Mouse (Mus musculus) heart, adult 18-20 months (tissue): ENCODE measurements around the gene Susd6. TPM values are rescaled to one million over a fixed set of nuclear protein-coding genes. Genes with fewer than 3 reads are reported as not detected.
A peak's percentile ranks its signal among the peaks of the same experiment; 100 is the strongest.

ENCODE experiments used
- DNase-seq, 2 experiments: peaks; one replicate each; pipeline ENCODE4 v3.0.0; 2021 to 2022; ENCODE audit warnings: mixed read lengths in 1 of 2
- long read RNA-seq, 2 experiments: library from polyadenylated mRNA; stranded (forward); transcript quantifications; one replicate each; pipeline ENCODE4 v2.0.0; 2021
- total RNA-seq, 2 experiments: library from RNA; stranded (reverse); gene quantifications; 2 replicates each; pipeline ENCODE4 v1.2.3; 2021

The Susd6 gene
- total RNA-seq = 10 to 100 TPM; 68.3 to 71.9 TPM
- long read RNA-seq, experiment 1, full-length matches to known transcripts = 25 of 87 reads
- long read RNA-seq, experiment 1, partial matches to known transcripts = 61 of 87 reads
- long read RNA-seq, experiment 1, other reads (novel, unspliced or antisense) = 1 of 87 reads
- long read RNA-seq, experiment 2, full-length matches to known transcripts = 5 of 57 reads
- long read RNA-seq, experiment 2, partial matches to known transcripts = 1 of 57 reads
- long read RNA-seq, experiment 2, other reads (novel, unspliced or antisense) = 51 of 57 reads

GRCm38 (mm10) chr12:80789849-80790694, at the start of gene Susd6:
Gene Susd6, plus strand, starts transcription at chr12:80790510.
- peak; percentile 99 to 100 for DNase-seq

DNA sequence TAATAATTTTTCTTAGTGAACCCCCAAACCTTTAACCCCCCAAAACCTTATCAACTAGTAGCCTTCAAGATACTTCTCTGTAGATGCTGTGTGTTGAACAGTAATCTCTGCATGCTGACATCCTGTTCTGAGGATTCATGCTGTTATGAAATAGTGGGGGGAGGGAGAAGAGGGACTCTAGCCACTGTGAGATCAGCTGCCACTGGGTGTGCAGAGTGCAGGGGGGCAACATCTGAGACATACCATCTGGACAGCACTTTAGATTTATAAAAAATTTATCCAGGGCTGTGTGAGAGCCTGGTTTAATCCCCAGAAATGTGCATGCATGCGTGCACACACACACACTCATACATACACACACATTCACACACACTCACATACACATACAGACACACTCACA, 45.7 kb upstream of the Susd6 start:
- DNase-seq = no peak

GRCm38 (mm10) chr12:80746031-80746813, 44.1 kb upstream of the Susd6 start:
- peak; percentile 13 to 28 for DNase-seq

- DNase-seq = no peak
These were observed 38.8 kb upstream of the Susd6 start for GRCm38 (mm10) chr12:80751556-80751955.

GRCm38 (mm10) chr12:80757751-80758558, 32.4 kb upstream of the Susd6 start:
- DNase-seq = peak; percentile 77 to 83

DNA sequence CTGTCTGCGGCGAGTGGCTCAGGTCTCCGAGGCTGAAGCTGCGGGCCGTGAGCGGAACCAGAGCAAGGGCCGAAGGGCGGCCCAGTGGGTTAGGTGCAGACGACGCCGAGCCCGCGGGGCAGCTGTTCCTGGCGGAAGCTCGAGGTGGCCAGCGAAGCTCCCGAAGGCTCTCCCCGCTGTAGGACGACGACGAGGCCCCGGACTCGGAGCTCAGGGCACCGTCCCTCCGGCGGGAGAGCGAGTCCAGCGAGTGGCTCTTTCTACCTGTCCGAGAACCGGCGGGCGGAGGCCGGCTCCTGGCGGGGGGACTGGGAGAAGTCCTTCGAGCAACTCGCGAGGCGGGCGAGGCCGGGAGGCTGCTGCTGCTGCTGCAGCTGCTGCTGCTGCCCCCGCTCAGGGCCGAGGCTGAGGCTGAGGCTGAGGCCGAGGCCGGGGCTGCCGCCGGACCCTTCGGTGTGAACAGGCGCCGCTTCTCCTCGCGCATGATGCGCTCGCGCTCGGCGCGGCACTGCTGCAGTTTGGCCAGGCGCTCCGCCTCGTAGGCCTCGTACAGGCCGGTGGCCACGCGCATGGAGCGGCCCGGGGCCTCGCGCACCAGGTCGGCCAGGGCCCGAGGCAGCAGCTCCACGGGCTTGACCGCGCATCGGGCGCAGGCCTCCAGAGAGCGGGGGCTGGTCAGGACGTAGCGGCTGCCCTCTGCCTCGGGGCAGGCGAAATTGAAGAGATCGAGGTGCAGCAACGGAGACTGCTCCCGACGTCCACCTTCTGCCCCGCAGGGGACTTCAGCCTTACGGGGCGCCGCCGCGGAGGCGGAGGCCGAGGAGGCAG, 31.5 kb upstream of the Susd6 start:
- DNase-seq = peak in 1 of 2 experiments; percentile 32

DNA sequence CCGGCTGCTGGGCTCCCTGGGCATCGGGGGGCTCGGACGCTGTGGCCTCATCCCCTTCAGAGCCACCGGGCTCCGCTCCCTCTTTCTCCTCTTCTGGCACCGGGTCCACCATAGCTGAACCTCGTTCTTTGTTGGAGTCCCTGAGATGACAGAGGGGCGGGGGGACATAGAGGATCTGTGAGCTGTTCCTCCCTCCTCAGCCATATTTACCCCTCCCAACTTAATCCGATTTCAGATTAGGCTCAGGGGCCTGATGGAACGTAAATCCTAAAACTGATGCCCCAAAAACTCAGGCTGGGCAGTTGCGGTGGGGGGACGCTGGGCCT, 31.0 kb upstream of the Susd6 start:
- no peak for DNase-seq

DNA sequence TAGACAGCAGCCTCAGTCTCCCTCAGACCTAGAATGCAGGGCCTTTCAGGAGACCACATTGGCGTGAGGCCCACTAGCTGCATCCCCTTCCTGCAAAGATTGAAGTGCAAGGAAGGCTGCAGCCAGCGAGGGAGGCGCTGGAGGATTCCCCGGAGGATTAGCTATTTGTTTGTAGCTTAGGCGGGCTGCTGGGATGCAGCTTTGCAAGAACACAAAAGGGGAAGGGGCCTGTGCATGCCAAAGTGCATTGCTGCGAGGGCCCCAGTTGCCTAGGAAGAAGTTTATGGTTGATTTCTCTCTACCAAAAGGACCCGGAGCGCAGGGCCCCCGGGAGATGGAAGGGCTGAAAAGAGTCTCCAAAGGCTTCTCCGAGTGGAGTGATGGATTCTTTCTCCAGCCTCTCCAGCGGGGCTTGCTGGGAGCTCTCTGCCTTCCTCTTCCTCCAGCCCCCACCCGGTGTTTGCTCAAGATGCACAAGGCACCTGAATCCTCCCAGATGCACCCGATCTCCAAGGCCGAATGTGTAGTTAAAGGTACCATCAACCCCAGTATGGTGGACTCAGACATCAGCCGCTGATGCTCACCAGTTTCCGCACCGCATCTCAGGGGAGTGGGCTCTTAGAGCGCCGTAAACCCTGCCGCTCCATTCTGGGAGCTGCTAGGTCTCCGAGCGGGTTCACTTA, 30.5 kb upstream of the Susd6 start:
- peak in 1 of 2 experiments; percentile 28 for DNase-seq

- DNase-seq = peak; percentile 61 to 84
These were observed 29.9 kb upstream of the Susd6 start, which contains the start of gene Ccdc177 for GRCm38 (mm10) chr12:80760396-80760801. Gene Ccdc177, minus strand, starts transcription at chr12:80760687.

GRCm38 (mm10) chr12:80762982-80763381, 27.3 kb upstream of the Susd6 start:
- DNase-seq = no peak

- no peak for DNase-seq
These were observed 26.2 kb upstream of the Susd6 start for GRCm38 (mm10) chr12:80764116-80764515.

GRCm38 (mm10) chr12:80769697-80770096, 20.6 kb upstream of the Susd6 start:
- peak; percentile 63 to 88 for DNase-seq

- no peak for DNase-seq
These were observed 15.5 kb upstream of the Susd6 start for GRCm38 (mm10) chr12:80774786-80775185.

- no peak for DNase-seq
These were observed 14.2 kb upstream of the Susd6 start for GRCm38 (mm10) chr12:80776046-80776634.

- no peak for DNase-seq
These were observed 11.9 kb upstream of the Susd6 start for GRCm38 (mm10) chr12:80778188-80778936.

- DNase-seq = no peak
These were observed 10.6 kb upstream of the Susd6 start for GRCm38 (mm10) chr12:80779760-80780159.

DNA sequence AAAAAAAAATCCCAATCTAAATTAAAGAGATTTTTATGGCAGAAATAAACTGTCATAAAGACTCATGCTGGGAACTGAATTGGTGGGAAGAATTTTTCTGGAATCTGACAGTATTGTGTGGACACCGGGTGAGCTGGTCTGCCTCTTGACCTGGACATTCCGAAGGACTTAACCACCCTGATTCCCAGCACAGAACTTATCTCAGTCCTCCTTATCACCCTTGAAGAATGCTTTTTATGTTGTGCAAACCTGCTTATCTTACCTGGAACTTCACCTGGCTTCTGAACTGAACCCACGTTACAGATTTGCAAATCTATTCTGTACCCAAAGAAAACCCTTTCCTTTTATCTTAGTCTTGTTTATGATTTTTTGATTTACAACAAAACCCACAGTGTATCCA, 8.1 kb upstream of the Susd6 start:
- no peak for DNase-seq

- DNase-seq = peak in 1 of 2 experiments; percentile 52
These were observed 7.4 kb upstream of the Susd6 start for GRCm38 (mm10) chr12:80782892-80783291.

- no peak for DNase-seq
These were observed 6.4 kb upstream of the Susd6 start for GRCm38 (mm10) chr12:80783889-80784288.
